Mouse (Mus musculus) cerebellum, postnatal 10 days (tissue): ENCODE data around the gene Ugt1a7c.
A peak's percentile ranks its signal among the peaks of the same experiment; 100 is the strongest.
"Not testable (repeated sequence)": the region's sequence is repeated elsewhere in the genome, so short reads cannot be mapped to it uniquely, and the experiment has no call there.

ENCODE experiments used
- DNase-seq, 2 experiments: peaks; one replicate each; pipeline ENCODE4 v3.0.0; 2021; ENCODE audit warnings: mixed read lengths in 2 of 2

The Ugt1a7c gene

DNA sequence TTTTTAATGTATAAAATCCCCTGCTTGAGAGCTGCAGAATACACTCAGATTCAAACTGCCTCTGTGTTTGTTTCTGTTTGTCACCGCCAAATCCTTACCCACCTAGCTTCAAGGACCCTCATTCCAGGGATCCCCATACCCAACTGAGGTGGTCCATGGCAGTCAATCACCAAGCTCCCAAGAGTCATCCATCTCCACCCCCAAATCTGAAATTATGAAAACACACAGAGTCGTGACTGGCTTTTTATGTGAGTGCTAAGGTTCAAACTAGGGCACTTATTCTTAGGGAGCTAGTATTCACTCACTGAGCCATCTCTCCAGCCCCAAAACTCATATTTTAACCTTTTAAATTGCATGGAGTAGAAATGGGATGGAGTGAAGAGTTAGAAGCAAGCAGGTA is 130.4 kb downstream of the Ugt1a7c start:
- not testable (repeated sequence) for DNase-seq

DNA sequence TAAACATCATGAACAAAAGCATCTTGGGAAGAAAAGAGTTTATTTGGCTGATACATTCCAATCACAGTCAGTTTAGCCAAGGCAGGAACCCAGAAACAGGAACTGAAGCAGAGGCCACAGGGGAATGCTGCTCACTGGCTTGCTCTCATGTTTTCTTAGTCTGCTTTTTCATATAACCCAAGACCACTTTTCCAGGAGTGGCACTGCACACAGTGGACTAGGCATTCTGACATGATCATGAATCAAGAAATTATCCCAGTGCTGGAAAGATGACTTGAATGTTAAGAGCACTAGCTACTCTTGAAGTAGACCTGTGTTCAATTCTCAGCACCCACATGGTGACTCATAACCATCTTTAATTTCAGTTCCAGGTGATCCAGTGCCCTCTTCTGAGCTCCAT is 130.9 kb downstream of the Ugt1a7c start:
- no peak for DNase-seq

DNA sequence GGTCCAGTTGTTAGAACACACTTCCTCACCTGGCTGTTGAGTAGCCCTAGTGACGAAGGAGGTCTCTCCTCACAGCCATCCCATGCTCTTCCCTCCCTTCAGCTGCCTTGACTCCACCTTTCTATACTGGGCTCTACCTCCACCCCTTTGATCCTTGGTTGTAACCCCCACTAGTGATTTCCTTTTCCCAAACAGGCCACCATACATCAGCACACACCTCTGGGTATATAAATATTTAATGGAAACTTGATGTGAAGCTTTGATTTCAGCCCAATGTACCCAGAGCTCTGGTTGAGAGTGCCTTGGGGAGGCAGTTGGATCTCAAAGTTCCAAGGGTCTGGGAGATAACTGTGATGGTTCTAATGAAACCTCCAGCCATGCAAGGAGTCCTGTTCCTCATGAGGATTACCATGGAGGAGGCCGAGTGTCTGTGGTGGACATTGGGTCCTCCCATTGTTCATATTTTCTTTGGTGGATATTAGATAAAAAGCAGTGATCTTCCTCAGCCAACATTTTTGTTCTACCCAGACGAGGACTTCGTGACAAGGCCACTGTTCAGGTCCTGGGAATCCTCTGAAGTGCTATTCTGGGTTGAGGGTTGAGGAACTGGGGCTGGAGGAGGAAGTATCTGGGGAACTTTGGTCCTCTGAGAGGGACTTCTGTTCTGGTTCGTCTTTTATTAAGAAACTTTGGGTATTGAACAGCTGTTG is 132.0 kb downstream of the Ugt1a7c start, which contains the start of gene Mroh2a:
Gene Mroh2a, plus strand, starts transcription at position 317 of the 710 bp plus-strand sequence.
- DNase-seq, result no peak

DNA sequence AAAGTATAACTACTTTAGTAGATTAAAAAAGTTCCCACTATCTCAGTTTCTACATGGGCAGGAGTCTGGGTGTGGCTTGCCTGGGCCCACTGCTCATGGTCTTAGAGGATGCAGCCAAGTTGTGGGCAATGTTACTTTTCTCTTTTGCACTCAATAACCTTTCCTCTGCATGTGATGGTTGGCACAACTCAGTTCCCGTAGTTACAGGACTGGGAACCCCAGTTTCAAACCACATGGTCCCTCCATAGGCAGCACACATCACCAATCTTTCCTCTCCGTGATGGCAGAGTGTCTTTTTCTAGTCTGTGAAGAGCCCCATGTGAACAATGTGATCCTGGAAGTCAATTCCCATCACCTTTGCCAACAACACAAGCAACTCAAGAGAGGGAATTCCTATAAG is 132.6 kb downstream of the Ugt1a7c start:
- no peak for DNase-seq

DNA sequence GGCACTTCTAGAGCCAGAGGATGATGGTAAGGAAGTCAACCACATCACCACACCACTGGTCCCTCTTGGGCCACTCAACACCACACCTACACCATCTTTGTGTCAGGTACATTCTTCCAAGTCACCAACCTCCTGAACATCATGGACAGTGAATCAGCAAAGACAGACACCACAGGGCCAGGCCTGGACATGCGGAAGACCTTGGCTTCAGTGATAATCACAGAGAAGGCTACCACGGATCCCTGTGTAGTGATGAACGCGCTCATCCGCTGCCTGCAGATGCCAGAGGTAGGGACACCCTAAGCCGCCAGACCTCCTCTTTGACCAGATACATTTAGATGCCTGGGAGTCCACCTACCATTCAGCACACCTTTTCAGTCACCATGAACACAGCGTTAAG is 133.3 kb downstream of the Ugt1a7c start:
- DNase-seq, result no peak

DNA sequence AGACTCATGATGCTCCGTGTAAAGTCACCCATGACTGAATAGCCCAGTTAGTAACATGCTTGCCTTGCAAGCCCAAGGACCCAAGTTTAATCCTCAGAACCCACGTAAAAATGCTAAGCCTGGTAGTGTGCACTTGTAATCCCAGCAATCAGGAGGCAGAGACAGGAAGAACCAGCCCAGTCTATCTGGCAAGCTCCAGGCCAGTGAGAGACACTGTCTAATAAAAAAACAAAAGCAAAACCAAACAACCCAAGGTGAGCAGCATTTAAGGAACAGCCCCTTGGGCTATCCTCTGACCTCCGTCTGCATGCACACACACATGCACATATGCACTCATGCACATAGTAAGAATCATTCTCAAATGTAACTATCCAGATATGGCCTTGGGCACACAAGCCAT is 134.7 kb downstream of the Ugt1a7c start:
- no peak for DNase-seq

GRCm38 (mm10) chr1:88229986-88230385 is 135.1 kb downstream of the Ugt1a7c start:
- DNase-seq, result no peak

DNA sequence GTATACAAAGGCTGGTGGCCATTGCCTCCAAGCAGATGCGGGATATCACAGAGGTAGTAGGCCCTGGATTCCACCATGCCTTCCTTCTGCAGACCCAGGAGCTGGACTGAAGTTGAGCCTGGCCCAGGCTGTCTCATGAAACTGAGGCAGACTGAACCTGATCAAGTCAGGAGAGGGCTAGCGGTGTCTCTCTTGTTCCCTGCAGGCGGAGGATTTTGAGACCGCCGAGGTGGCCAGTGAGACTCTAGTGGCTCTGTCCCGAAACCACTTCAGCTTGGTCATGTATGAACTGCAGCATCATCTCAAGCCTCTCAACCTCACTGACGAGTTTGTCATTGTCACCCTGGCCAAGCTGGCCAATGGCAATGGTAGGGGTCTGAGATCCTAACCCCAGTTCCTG is 135.6 kb downstream of the Ugt1a7c start:
- DNase-seq, result no peak

DNA sequence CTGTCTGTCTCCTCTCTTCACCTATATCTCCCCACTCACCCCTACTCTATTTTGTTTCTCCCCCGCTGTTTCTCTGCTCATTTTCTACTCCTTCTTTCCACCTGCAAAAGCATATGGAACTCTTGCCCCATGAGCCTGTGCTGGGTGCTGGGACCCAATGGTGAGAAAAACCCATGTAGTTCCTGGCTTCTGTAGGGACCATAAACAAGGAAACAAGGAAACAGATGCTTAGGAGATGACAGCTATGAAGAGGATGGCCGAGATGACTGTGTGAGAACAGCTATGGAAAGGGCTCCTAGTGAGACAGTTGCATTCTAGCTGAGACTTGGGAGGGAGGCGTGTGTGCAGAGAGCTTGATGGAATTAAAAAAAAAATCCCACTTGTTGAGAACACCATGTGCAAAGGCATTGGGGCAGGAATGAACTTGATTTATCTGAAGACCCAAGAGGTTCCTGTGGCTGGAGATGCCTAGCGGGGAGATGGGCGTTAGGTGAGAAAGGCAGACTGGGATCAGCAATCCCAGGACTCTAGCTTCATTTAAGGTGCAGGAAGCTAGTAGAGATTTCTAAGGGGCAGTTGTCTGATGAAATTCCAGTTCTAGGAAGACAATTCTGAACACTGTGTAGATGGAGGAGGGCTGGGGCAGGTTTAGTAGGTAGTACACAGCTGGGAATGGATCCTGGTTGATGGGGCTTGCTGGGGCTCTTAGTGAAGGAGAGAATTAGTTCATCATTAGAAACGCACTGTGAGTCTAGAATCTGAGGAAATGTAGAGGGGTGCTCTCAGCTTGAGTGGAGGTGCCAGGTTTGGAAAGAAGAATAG is 136.3 kb downstream of the Ugt1a7c start:
- no peak for DNase-seq

- DNase-seq, result no peak
Measured at GRCm38 (mm10) chr1:88231803-88232499, 137.1 kb downstream of the Ugt1a7c start.

DNA sequence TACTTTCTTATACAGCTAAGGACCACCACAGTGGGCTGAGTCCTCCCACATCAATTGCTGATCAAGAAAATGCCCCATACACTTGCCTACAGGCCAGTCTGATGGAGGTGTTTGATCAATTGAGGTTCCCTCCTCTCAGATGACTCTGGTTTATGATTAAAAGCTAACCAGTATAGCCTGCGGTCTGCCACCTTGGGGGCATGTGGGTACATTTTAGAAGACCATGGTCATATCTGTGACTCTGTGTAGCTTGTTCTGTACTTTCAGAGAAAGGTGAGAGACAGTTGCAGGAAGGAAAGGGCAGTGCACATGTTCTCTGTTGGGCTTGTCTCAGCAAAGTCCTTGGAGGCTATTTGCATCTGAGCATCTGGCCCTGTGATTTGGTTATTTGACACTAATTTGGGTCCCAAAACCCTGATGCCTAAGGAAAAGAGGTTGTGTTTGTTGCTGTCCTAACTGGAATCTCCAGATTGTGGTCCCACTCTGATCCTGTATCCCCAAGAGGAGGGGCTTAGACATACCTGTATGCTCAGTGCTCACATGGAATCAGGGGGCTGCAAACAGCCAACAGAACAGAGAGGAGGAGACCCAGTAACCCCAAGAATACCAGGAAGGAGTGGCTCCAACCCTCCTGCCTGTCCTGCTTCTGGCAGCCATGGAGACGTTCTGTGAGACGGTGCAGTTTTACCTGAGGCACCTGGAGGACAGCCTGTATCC is 138.0 kb downstream of the Ugt1a7c start:
- no peak for DNase-seq

- no peak for DNase-seq
Measured at GRCm38 (mm10) chr1:88233421-88234247, 138.8 kb downstream of the Ugt1a7c start.

DNA sequence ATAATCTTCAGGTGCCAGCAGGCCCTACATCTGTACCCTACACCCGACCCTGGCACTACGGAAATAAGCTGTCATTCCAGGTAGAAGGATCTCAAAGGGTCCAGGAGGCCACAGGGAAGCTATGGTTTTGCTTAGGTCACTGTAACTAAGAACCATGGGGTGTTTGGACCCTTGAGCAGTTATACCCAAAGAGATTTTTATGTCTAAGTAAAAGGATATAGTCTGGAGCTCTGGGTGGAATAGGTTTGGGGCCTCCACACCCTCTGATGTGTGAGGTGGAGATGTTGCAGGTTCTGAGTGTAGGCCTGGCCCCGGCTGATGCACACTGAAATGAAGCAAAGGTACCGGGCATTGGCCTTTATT is 139.4 kb downstream of the Ugt1a7c start:
- no peak for DNase-seq

DNA sequence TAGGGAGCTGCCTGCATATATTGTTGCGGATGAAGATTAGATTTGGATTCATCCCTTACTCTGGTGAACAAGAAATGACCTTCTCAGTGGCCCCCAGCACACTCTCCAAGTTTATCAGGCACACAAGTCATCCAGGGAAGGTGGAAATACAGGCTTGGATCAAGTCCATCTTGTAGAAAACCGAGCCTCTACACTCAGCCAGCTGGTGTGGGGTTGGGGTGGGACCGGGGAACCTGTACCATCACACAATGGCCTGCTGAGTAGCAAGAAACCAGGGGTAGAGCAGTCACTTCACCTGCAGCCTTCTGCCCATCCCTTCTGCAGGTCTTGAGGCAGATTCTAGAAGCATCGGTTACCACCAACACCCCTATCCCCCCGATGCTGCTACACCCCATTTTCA is 139.8 kb downstream of the Ugt1a7c start:
- no peak for DNase-seq

DNA sequence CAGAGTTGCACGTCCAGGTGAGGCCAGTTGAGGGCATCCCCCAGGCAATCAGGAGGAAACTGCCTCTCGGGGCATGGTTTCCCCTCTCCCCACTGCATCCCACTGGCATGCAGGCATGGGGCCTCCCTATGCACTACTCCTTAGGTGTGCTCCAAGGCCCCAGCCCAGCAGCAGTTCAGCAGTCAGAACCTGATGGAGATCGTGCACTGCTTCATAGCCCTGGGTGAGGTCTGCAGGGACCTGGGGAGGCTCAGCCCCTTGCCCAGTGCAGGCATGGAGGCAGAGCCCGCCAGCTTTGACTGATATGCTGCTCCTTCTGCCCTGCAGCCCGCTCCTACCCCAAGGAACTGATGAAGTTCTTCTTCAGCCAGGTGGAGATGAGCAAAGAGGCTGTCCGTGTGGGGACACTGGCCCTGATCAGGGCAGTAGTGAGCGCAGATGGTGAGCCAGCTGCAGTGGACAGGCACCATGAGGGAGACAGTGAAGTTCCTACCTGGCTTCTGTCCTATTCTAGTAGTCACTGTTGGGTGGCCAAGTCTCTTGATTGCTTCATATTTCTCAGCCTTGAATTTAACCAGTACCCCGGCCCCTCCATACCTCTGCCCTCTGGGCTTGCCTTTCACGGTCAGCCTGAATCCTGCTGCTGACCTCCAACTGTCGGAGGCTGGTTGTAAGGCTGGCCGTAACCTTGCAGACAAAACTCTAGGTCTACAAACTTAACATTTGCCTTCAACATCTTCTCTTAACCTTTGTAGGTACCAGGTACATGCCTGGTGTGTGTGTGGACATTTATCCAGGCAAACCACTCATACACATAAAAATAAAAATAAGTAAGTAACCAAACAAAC is 140.4 kb downstream of the Ugt1a7c start:
- no peak for DNase-seq

DNA sequence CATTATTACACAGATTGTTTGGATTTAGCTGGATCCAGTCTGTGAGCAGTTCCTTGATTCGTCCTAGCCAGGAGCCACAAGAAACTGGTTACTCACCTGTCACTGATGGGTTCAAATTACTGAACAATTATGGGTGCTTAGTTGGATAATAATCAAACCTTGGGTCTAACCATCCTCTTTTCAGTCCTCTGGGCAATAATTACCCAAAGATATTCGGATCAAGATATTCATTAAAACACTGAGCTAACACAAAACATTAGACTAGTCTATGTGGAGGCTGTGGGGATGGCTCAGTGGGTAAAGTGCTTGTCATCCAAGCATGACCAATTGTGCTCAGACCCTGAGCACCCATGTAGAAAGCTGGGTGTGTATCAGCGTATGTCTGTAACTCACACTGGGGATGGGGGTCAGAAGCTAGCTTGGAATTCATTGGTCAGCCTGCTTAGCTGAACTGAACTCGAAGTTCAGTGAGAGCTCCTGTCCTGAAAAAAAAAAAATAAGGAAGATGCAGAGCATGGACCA is 141.1 kb downstream of the Ugt1a7c start:
- DNase-seq, result no peak

DNA sequence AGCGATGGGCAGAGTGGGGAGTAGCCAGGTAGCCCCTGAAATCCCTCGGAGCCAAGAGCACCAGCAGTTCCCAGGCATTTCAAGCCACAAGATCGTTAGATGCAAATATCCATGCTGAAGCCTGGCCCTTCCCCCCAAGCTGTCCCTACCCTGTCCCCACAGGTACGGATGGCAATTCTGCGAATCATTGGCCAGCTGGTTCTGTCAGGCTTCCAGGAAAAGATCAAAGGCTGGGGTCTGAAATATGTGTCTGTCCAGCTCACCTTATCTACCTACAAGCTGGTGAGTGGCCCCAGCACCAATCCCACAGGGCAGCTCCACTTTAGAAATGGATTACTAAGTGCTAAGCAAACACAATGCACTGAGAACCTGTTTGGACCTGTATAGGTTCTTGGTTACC is 142.4 kb downstream of the Ugt1a7c start:
- DNase-seq, result no peak

DNA sequence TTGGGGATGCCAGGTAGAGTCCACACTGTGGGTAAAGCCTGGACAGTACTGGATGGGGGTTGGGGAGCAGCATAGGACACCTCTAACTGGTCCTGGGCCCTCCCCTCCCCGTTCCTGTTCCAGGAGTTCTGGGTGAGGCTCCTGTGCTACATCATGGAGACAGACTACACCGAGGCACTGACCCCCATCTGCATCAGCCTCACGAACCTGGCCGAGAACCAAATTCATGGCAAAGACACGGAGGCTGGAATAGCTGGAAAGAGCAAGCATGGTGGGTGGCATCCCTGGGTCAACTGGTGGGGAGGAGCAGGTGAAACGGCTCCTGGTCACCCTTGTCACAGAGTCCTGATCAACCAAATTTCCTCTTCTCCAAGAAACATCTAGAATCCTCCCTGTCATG is 143.9 kb downstream of the Ugt1a7c start:
- no peak for DNase-seq

DNA sequence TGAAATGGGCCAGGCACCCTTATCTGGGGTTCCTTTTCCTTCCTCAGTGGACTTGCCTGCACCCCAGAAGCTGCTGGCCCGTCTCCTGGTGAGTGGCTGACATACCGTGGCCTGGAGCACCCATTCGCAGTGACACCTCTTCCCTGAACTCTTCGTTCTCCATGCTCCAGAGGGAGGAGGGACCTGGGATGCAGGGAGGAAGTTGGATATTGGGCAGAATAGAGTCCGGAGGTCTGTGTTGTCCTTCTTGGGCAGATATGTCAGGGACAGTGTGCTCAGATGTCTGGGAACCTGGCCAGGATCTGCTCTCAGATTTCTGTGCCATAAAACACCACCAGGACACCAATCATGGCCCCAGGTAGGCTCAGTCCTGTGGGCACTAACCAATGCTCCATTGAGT is 145.2 kb downstream of the Ugt1a7c start:
- DNase-seq, result peak in 1 of 2 experiments; percentile 32

- DNase-seq, result no peak
Measured at GRCm38 (mm10) chr1:88240579-88240978, 145.7 kb downstream of the Ugt1a7c start.

DNA sequence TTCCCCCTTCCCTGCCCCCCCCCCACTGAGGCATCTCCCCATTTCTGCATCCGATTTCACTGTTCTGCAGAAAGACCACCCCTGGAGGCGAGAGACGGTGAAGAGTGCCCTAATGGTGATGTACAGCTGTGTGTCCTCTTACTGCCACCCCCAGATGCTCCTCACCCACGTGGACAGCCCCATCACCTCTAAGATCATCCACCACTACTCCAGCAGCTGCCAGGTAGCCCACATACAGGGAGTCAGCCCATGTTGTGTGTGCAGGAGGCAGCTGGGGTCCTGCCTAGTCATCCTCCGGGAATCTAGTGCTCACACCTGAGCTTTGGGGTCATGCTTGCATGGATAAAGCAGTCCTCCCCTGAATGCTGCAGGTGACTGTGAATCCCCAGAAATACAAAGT is 149.0 kb downstream of the Ugt1a7c start:
- DNase-seq, result no peak
